Mouse (Mus musculus): ENCODE data around the gene Cep97.

GRCm38 (mm10) chr16:55938761-55939160, 4.1 kb upstream of the Cep97 start:
- no peak for TF ChIP-seq POLR2A (IDR thresholded peaks at IDR 0.05; ENCODE audit: low read depth, low read length)
- no peak for TF ChIP-seq CTCF (IDR thresholded peaks at IDR 0.05; ENCODE audit: borderline replicate concordance, insufficient read depth, low read length)

Measured in embryonic fibroblast, embryonic 13.5 days (primary cell).